Mouse (Mus musculus) liver, embryonic 14.5 days (tissue): ENCODE data around the gene Lins1.

Experiments
- CTCF ChIP-seq: IDR thresholded peaks from 2 replicates; pipeline ENCODE4 v1.5.1; 2016; ENCODE audit warnings: antibody characterized with exemption, low read depth, control low read depth
- EP300 ChIP-seq: IDR thresholded peaks from 2 replicates; pipeline ENCODE4 v1.6.1; 2016; ENCODE audit warnings: antibody characterized with exemption, low read depth

DNA sequence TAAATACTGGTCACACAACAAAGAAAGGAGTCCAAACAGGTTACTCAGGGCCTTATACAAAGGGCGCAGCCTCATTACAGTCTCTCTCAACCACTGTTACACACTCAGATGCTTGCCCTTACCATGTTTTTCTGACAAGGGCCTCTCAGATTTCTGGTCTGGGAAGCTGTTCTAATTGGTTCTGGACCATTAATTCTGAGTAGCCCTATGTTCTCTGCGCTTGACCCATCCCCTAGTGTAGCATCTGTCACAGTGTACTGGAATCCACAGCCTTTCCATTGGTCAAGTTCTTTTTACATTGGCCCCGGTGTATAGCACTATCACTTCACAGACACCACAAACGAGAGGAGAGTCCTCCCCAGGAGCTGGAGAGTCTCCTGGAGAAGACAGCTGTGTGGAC is 34.8 kb downstream of the Lins1 start:
- TF ChIP-seq CTCF = no peak
- TF ChIP-seq EP300 = no peak
